Mouse (Mus musculus) retina, embryonic 14.5 days (tissue): ENCODE measurements around the gene Glipr1l2.
"Not testable (repeated sequence)": the region's sequence is repeated elsewhere in the genome, so short reads cannot be mapped to it uniquely, and the experiment has no call there.

Source experiments
- DNase-seq: peaks from one replicate; pipeline ENCODE4 v3.0.0-alpha.2; 2015; ENCODE audit warnings: low spot score

Gene Glipr1l2

GRCm38 (mm10) chr10:112083157-112083556 lies at the start of gene Glipr1l2:
Glipr1l2 (plus strand) TSS chr10:112083354.
- no peak for DNase-seq

- DNase-seq, result not testable (repeated sequence)
These were observed 39.6 kb upstream of the Glipr1l2 start for GRCm38 (mm10) chr10:112043523-112043922.

- not testable (repeated sequence) for DNase-seq
These were observed 38.9 kb upstream of the Glipr1l2 start for GRCm38 (mm10) chr10:112044283-112044682.

GRCm38 (mm10) chr10:112051220-112051619 lies 31.9 kb upstream of the Glipr1l2 start:
- no peak for DNase-seq

- peak; percentile 43 for DNase-seq
These were observed 31.2 kb upstream of the Glipr1l2 start for GRCm38 (mm10) chr10:112051956-112052355.

- DNase-seq, result peak; percentile 83
These were observed 23.2 kb upstream of the Glipr1l2 start, which contains the start of gene Glipr1l1 for GRCm38 (mm10) chr10:112059702-112060582. Glipr1l1 (plus strand) TSS chr10:112060189.

GRCm38 (mm10) chr10:112060583-112060934 lies 22.6 kb upstream of the Glipr1l2 start:
- not testable (repeated sequence) for DNase-seq

- no peak for DNase-seq
These were observed 3.1 kb upstream of the Glipr1l2 start for GRCm38 (mm10) chr10:112080044-112080443.

- peak; percentile 63 for DNase-seq
These were observed 22.6 kb downstream of the Glipr1l2 start for GRCm38 (mm10) chr10:112105785-112106184.

- no peak for DNase-seq
These were observed 27.2 kb downstream of the Glipr1l2 start for GRCm38 (mm10) chr10:112110401-112110800.

GRCm38 (mm10) chr10:112125090-112125489 lies 41.9 kb downstream of the Glipr1l2 start:
- DNase-seq, result not testable (repeated sequence)

GRCm38 (mm10) chr10:112127682-112128230 lies 44.6 kb downstream of the Glipr1l2 start:
- DNase-seq, result not testable (repeated sequence)

GRCm38 (mm10) chr10:112132194-112132593 lies 49.0 kb downstream of the Glipr1l2 start:
- DNase-seq, result no peak

GRCm38 (mm10) chr10:112138050-112138870 lies 55.1 kb downstream of the Glipr1l2 start:
- DNase-seq, result peak; percentile 73

- DNase-seq, result no peak
These were observed 55.8 kb downstream of the Glipr1l2 start for GRCm38 (mm10) chr10:112138871-112139430.

- no peak for DNase-seq
These were observed 56.7 kb downstream of the Glipr1l2 start for GRCm38 (mm10) chr10:112139834-112140233.
